Mouse (Mus musculus) Patski (cell line): ENCODE measurements at regions not wholly inside any gene's neighbourhood (a gene's known extent, or its start where the extent isn't known, plus 50 kb on each side); places are given as distances from the start of the nearest gene placed in this dataset.

Experiments
- ATAC-seq: fragments of 100-300 bp; one replicate; pipeline ENCODE4 v1.8.0; 2021
- CTCF ChIA-PET: fragments of 350-600 bp; sonication (Branson Sonifier 250); formaldehyde crosslinking; loops from one replicate; lab custom pipeline; 2022; ENCODE audit warnings: inconsistent platforms; lab: Charles Lee
- POLR2A ChIA-PET: fragments of 350-600 bp; sonication (Branson Sonifier 250); formaldehyde crosslinking; loops from one replicate; lab custom pipeline; 2022; ENCODE audit warnings: antibody characterized with exemption, inconsistent platforms; lab: Charles Lee
- DNase-seq: peaks from one replicate; pipeline ENCODE4 v3.0.0-alpha.2; 2011; ENCODE audit warnings: low read depth, low spot score
- H3K27me3 ChIP-seq: fragments of 371-371 bp; one replicate; pipeline ENCODE4 v1.5.1; 2021
- CTCF ChIP-seq: fragments of 100-300 bp; IDR thresholded peaks from one replicate; pipeline ENCODE4 v1.5.1; 2021
- in situ Hi-C: fragments of 300-500 bp; cut with MboI; formaldehyde crosslinking; loops from 3 replicates; pipeline ENCODE4 v1.11.1; 2018; ENCODE audit warnings: low pct_unique_long_range_greater_than_20kb, mixed read lengths

DNA sequence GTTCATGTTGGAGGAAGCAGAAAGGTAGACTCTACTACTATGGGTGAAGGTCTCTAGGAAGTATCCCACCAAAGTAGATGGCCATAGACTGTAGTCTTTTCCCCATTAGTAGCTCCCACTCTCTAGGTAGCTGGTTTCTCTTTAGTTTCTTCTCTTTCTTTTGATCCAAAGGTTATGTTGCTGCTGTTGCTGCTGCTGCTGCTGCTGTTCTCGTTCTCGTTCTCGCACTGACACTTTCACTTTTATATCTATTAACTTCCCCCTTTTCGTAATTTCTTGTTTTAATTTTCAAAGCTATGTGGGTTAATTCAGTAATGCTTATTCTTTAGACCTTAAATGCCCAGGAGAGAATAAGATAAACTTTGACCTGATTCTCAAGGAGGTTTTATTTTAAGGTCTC lies 58.3 kb downstream of the Tmem100 start:
- ChIA-PET POLR2A (no interaction called here), CTCF (no interaction called here)
- no peak for TF ChIP-seq CTCF
- peaks cover 18% of the 10 kb centered on the region for H3K27me3 ChIP-seq
- ATAC-seq (no peak), DNase-seq (no peak)
- in situ Hi-C loops, result no loop called here

DNA sequence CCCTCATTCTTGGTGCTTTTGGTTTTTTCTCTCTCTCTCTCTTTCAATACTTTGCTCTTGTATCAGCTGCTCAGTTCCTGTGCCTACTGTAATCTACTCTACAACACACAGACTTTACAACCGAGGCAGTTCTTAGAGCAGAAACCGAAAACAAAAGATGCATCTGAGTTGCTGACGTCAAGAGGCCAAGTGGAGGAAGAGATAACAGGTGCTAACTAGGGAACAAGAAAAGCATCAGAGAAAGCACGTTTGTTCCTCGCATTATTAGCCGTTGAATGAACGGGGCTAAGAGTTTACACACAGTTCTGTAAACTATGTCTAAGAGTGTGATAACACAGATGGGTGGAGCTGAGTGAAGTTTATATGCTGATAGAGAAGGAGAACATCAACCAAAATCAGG lies 63.9 kb downstream of the Tmem100 start:
- no peak for TF ChIP-seq CTCF
- H3K27me3 ChIP-seq, result peaks cover 19% of the 10 kb centered on the region
- DNase-seq (no peak), ATAC-seq (no peak)
- POLR2A ChIA-PET, result interaction anchor here (1.2 kb wide), 1 partner anchor 12 kb away, joined by 3 read pairs; no protein-coding TSS in a partner anchor
- CTCF ChIA-PET, result no interaction called here
- in situ Hi-C loops, result no loop called here

DNA sequence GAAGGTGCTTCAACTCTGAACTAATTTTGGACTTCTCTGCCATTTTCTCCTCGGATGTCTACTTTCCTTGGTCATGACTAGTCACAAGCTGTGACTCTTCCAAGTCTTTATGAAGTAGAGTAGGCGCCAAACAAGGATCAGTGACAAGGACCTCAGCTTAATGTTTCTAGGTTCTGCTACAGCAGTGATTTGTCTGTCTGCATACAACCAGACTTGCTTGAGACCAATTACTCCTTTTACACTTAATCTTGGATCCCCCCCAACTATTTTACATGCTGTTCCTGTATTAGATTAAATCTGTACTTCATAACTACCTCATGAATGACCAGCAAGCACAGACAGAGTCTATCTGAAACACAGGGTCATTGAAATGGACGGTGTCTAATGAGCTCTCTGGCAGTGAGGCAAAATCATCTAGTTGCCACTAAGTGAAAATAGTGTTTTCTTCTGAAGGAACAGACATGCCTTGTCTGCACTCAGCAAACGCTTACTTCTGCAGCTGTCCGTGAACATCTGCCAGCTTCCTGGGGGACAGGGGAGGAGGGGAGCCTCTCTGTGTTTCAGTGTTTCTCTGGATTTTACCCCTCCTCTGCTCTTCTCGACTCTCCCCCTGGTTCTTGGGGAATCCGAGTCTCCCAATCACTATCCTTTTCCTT lies 64.7 kb downstream of the Tmem100 start:
- POLR2A ChIA-PET, result interaction anchor here (1.2 kb wide), 1 partner anchor 11 kb away, joined by 3 read pairs; no protein-coding TSS in a partner anchor
- no peak for ATAC-seq
- no peak for TF ChIP-seq CTCF
- in situ Hi-C loops, result no loop called here
- no peak for DNase-seq
- CTCF ChIA-PET, result no interaction called here
- peaks cover 21% of the 10 kb centered on the region for H3K27me3 ChIP-seq

DNA sequence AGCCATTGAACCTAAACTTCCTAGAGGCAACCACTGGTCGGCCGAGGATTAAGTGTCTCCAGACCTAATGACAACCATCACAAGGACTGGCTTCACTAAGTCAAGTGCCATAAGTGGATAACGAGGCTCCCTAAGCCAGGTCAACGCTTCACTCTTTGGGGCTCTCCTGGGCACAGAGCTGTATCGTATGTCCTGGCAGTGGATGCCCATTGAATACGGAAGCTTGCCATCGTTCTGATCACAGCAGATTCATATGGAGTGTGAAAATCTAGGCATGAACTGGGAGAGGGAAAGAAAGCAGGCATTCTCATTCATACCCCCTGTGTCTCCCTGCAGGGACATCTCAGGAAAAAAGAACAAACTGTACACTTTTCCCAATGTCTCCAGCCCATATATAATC lies 68.3 kb downstream of the Tmem100 start:
- POLR2A ChIA-PET, result no interaction called here
- in situ Hi-C loops, result no loop called here

DNA sequence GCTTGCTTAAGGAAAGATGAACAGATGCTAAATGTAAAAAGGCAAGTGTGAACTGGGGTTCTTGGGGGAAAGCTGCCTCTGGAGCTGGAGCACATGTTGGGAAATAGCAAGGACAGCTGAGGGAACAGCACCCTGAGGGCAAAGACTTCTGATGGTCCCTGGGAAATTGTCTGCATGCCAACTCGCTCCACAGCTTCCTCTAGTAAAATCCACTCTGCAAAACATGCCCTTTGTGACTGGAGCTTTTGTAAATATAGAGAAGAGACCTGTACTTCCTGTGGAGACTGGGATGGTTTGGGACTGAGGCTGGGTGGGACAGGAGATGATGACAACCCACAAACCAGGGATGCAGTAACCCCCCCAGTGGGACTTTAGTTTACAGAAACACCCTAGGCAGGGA lies 69.0 kb downstream of the Tmem100 start:
- in situ Hi-C loops, result no loop called here
- TF ChIP-seq CTCF, result no peak
- ChIA-PET CTCF (no interaction called here), POLR2A (no interaction called here)
- no peak for DNase-seq
- ATAC-seq, result no peak
- H3K27me3 ChIP-seq, result peaks cover 14% of the 10 kb centered on the region

More for the DNA sequence above, 68.3 kb downstream of the Tmem100 start:
- H3K27me3 ChIP-seq, result peaks cover 17% of the 10 kb centered on the region
- DNase-seq (no peak), ATAC-seq (no peak)
- no peak for TF ChIP-seq CTCF
- CTCF ChIA-PET, result no interaction called here

DNA sequence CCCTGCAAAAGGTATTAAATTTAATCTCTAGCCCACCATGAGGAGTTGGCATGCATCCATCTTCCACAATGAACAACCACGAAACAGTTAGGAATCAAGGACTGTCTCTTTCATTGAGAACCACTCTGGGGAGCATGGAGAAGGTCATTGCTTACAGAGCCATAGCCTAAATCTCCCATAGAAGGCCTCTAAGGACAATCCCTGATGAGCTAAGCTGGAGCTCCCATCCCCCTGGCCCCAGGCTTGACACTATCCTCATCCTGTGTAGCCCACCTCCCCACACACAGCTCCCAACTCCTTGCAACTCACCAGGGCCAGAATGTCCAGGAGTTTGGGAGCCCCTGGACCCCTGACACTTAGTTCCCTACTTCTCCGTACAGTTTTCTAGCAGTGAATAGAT lies 70.0 kb downstream of the Tmem100 start:
- ChIA-PET CTCF (no interaction called here), POLR2A (no interaction called here)
- ATAC-seq, result no peak
- H3K27me3 ChIP-seq, result peaks cover 14% of the 10 kb centered on the region
- in situ Hi-C loops, result no loop called here
- DNase-seq, result no peak
- TF ChIP-seq CTCF, result no peak

DNA sequence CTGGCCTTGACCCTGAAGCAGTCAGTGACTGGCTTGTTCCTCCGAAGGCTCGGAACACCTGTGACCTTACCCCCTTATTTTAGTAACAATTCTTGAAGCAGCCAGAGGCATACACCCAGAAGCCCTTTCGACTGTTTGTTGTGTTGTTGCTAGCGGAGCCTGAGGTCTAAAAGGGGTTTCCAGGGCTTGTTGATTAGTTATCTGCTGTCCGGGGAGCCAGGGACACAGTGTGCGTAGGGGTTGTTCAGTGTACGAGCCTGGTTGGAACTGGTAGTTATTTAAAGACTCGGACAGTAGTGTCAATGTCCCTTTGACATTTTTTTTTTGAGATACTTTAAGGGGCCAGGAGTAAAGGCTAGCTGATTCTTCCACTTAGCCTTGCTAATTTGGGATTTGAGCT lies 71.1 kb downstream of the Tmem100 start:
- peaks cover 18% of the 10 kb centered on the region for H3K27me3 ChIP-seq
- ATAC-seq, result no peak
- ChIA-PET CTCF (interaction anchor here (0.8 kb wide), 1 partner anchor 14 kb away, joined by 3 read pairs; no protein-coding TSS in a partner anchor), POLR2A (no interaction called here)
- in situ Hi-C loops, result no loop called here
- no peak for TF ChIP-seq CTCF
- no peak for DNase-seq

DNA sequence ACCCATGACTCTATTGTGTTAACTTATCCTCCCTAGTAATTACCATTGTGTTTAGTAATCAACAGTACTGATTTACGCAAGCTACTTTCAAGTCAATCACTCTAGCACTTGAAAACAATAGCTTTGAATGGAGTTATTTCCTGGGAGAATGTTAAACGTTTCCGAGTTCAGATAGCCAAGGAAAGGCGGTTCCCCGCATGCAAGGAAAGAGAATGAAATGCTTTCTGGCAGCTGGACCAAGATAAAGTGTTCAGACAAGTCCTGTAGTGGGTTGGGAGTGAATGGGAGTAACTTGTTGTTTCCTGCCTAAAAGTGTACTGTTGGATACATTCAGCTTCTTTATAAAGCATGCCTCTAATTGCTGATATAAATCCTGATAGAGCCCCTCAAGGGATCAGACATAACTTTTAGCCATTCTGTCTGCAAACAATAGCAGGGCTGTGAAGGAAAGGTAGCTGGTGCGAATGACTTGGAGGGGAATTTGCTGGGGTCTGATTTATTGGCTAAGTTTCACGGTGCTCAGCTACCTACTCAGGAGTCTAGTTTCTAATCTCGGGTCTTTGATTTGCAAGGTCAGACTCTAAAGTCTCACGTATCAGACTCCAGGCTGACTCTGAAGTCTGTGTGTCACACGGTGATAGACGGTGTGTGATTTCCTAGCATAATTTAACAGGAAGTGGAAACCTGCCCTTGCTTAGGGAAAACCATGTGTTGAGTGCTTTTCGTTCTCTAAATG lies 76.1 kb downstream of the Tmem100 start:
- POLR2A ChIA-PET, result interaction anchor here (1.5 kb wide), 1 partner anchor 12 kb away, joined by 3 read pairs; no protein-coding TSS in a partner anchor
- CTCF ChIA-PET, result interaction anchor here (1.3 kb wide), 1 partner anchor 16 kb away, joined by 3 read pairs; no protein-coding TSS in a partner anchor
- DNase-seq (no peak), ATAC-seq (no peak)
- in situ Hi-C loops, result no loop called here
- peaks cover 24% of the 10 kb centered on the region for H3K27me3 ChIP-seq
- TF ChIP-seq CTCF, result no peak

DNA sequence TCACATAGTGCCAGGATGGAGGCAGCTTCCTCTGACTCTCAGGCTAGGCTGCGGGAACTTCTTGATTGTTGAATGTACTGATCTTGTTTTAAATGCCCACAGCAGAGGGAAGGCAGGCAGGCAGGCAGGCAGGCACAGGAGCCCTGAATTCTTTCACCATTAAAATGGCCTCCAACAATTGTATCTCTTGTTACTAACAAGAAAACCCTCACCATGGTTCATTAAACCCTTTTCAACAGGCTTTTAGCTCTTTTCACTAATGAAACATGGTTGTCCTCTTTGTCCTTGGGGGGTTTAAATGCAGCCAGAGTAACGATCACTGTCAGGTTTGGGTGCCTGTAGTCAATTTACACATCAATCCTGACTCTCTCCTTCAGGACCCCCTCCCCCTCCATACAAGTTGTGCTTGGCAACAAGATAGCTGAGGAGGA lies 77.8 kb upstream of the Gm45716 start:
- no peak for DNase-seq
- in situ Hi-C loops, result no loop called here
- peaks cover 24% of the 10 kb centered on the region for H3K27me3 ChIP-seq
- ATAC-seq, result no peak
- ChIA-PET POLR2A (no interaction called here), CTCF (no interaction called here)
- no peak for TF ChIP-seq CTCF

DNA sequence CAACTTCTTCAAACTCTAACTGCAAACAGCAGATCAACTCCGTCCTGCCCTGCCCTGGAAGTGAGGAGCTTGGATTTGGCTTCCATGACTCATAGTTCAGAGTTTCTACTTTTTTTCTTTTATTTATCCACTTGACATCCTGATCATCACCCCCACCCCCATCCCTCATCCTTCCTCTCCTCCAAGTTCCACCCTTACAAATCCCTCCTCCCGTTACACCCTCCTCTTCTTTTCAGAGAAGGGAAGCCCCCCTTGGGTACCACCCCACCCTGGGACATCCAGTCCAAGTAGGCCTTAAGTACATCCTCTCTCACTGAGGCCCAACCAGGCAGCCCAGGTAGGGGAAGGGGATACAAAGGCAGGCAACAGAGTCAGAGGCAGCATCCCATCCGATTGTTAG lies 77.3 kb upstream of the Gm45716 start:
- ATAC-seq (no peak), DNase-seq (no peak)
- ChIA-PET POLR2A (no interaction called here), CTCF (no interaction called here)
- TF ChIP-seq CTCF, result no peak
- peaks cover 24% of the 10 kb centered on the region for H3K27me3 ChIP-seq
- in situ Hi-C loops, result no loop called here

DNA sequence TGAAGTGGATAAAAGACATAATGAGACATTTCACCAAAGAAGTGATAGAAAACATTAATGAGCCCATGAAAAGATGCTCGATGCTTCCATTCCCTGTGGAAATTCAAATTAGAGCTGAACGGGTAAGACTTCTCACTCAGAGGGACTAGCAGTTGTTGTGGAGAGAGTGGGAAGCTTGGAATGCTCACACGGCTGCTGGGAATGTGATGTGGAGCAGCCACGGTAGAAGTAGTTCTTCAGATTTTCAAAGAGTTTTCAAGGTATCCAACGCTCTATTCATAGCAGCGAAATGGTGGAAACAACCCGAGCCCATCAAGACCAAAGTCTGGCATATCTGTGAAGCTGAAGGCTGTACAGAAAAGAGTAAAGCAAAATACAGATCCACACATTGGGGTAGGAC lies 75.3 kb upstream of the Gm45716 start:
- no peak for TF ChIP-seq CTCF
- ChIA-PET CTCF (no interaction called here), POLR2A (no interaction called here)
- DNase-seq (no peak), ATAC-seq (no peak)
- H3K27me3 ChIP-seq, result peaks cover 15% of the 10 kb centered on the region
- in situ Hi-C loops, result no loop called here
